Comparison of ENCODE assay signal across 8 mouse cellular contexts in genomic region chr9:44486741-44487421, GRCm38 (mm10). TPM values are rescaled to one million over a fixed set of nuclear protein-coding genes. Genes with fewer than 3 reads are reported as not detected.
DNase-seq lines count a peak whose midpoint lies in the region; ATAC-seq and TF ChIP-seq lines count a peak whose summit lies in the region.

No protein-coding gene starts in this region.

- H3K27me3 ChIP-seq in heart, embryonic 12.5 days (replicated peaks): no peaks in the 10 kb centered on the region
- H3K27me3 ChIP-seq in kidney, embryonic 16.5 days (ENCODE audit: insufficient read depth, low read length): no peaks in the 10 kb centered on the region

- TF ChIP-seq CTCF in layer of hippocampus, adult 2 months (conservative IDR thresholded peaks at IDR 0.05): no peak

- peak overlapping the region; percentile 98 for H3K9ac ChIP-seq in heart, embryonic 12.5 days
- peak overlapping the region; percentile 97 for H3K9ac ChIP-seq in kidney, embryonic 16.5 days (replicated peaks; ENCODE audit: low read length)

- no peak for ATAC-seq in heart, embryonic 12.5 days (ENCODE audit: insufficient number of reproducible peaks, low FRiP score)
- no peak for ATAC-seq in kidney, embryonic 16.5 days (ENCODE audit: low FRiP score, low TSS enrichment)

- WGBS in heart, embryonic 12.5 days: 15% methylated on average over 15 of the region's 15 CpGs
- WGBS in kidney, embryonic 16.5 days: 7% methylated on average over 15 of the region's 15 CpGs

- H3K4me1 ChIP-seq in heart, embryonic 12.5 days (replicated peaks): peaks cover 82% of the 10 kb centered on the region
- peaks cover 88% of the 10 kb centered on the region for H3K4me1 ChIP-seq in kidney, embryonic 16.5 days (ENCODE audit: insufficient read depth, low read length)

- no peak for DNase-seq in layer of hippocampus, adult 2 months (ENCODE audit: low spot score in 2 of 2)
- DNase-seq in layer of hippocampus, postnatal 25 days (ENCODE audit: extremely low spot score in 1 of 2, low spot score in 1 of 2): no peak
- DNase-seq in cerebellum, adult 9-11 months: peak; percentile 56
- peak; percentile 88 for DNase-seq in lung, postnatal 10 days
- DNase-seq in thymus, postnatal 36 days: no peak
- DNase-seq in right cerebral cortex, postnatal 36 days (ENCODE audit: low spot score in 2 of 2): no peak

- no peaks in the 10 kb centered on the region for H3K9me3 ChIP-seq in heart, embryonic 12.5 days (replicated peaks)
- no peaks in the 10 kb centered on the region for H3K9me3 ChIP-seq in kidney, embryonic 16.5 days (ENCODE audit: low read length)

- no peaks in the 10 kb centered on the region for H3K36me3 ChIP-seq in heart, embryonic 12.5 days
- no peaks in the 10 kb centered on the region for H3K36me3 ChIP-seq in kidney, embryonic 16.5 days (ENCODE audit: insufficient read depth, low read length)

- peak overlapping the region; percentile 94 for H3K4me2 ChIP-seq in heart, embryonic 12.5 days
- peak overlapping the region; percentile 82 for H3K4me2 ChIP-seq in kidney, embryonic 16.5 days (replicated peaks; ENCODE audit: low read depth, low read length)

- peak overlapping the region; percentile 98 for H3K27ac ChIP-seq in layer of hippocampus, adult 2 months
- H3K27ac ChIP-seq in heart, embryonic 12.5 days (ENCODE audit: poor library complexity, severe bottlenecking): peak overlapping the region; percentile 95
- H3K27ac ChIP-seq in kidney, embryonic 16.5 days (ENCODE audit: low read length): peak overlapping the region; percentile 94

- H3K4me3 ChIP-seq in layer of hippocampus, adult 2 months: peak overlapping the region; percentile 36
- peak overlapping the region; percentile 97 for H3K4me3 ChIP-seq in heart, embryonic 12.5 days
- peak overlapping the region; percentile 92 for H3K4me3 ChIP-seq in kidney, embryonic 16.5 days (ENCODE audit: low read length)

RNA-seq across cellular contexts. Expression of gene Bcl9l, which starts 4.3 kb away (rescaled TPM):
- total RNA-seq in layer of hippocampus, adult 2 months (2021): 10 to 100 TPM; 68.4 to 76.9 TPM
- total RNA-seq in layer of hippocampus, postnatal 25 days (2021): 10 to 100 TPM; 59.2 to 78.1 TPM
- 11.3 and 12.3 TPM in 2 replicates for polyA plus RNA-seq in heart, embryonic 12.5 days (2016; fragmentation: Nextera tagmentation; extraction: Ambion mirVana)
- 11.3 and 12.4 TPM in 2 replicates for polyA plus RNA-seq in kidney, embryonic 16.5 days (2015; fragmentation: Nextera tagmentation; extraction: Ambion mirVana)

RNA-seq across cellular contexts. Expression of gene Upk2, which starts 32.1 kb away (rescaled TPM):
- not detected for total RNA-seq in layer of hippocampus, adult 2 months (2021)
- not detected for total RNA-seq in layer of hippocampus, postnatal 25 days (2021)
- polyA plus RNA-seq in heart, embryonic 12.5 days (2016; fragmentation: Nextera tagmentation; extraction: Ambion mirVana): 0.42 TPM in 1 of 2 replicates, not detected in the other
- polyA plus RNA-seq in kidney, embryonic 16.5 days (2015; fragmentation: Nextera tagmentation; extraction: Ambion mirVana): 3.4 and 7.6 TPM in 2 replicates

RNA-seq across cellular contexts. Expression of gene Foxr1, which starts 45.9 kb away (rescaled TPM):
- not detected for total RNA-seq in layer of hippocampus, adult 2 months (2021)
- not detected for total RNA-seq in layer of hippocampus, postnatal 25 days (2021)
- polyA plus RNA-seq in heart, embryonic 12.5 days (2016; fragmentation: Nextera tagmentation; extraction: Ambion mirVana): not detected in 2 replicates
- polyA plus RNA-seq in kidney, embryonic 16.5 days (2015; fragmentation: Nextera tagmentation; extraction: Ambion mirVana): not detected in 2 replicates

Comparison
In these comparisons a context has a peak if more than half of its experiments do, and no peak if none do; other contexts are left out.
1. DNase-seq: peak in cerebellum, adult 9-11 months (single experiment) and lung, postnatal 10 days (single experiment); none in layer of hippocampus, adult 2 months (0 of 2), layer of hippocampus, postnatal 25 days (0 of 2), thymus, postnatal 36 days (0 of 2) and right cerebral cortex, postnatal 36 days (0 of 2).
2. H3K4me3 ChIP-seq: peak in every context shown above with its lines; median percentile 97 in heart, embryonic 12.5 days; 92 in kidney, embryonic 16.5 days; 36 in layer of hippocampus, adult 2 months.
3. Peak in every context shown above with its lines, with median percentiles within 50 percentile points of each other: H3K27ac ChIP-seq.